Comparison of ENCODE assay signal across 9 mouse cellular contexts in genomic region chr7:70346010-70346536, GRCm38 (mm10). TPM values are rescaled to one million over a fixed set of nuclear protein-coding genes. Genes with fewer than 3 reads are reported as not detected.
DNase-seq lines count a peak whose midpoint lies in the region; ATAC-seq lines count a peak whose summit lies in the region.
"Had no signal": no experiment of that assay in that cellular context is flagged by ENCODE, and none has a peak within 500 bp of the region (broad histone marks: within the 10 kb centered on the region; RNA-seq: fewer than 3 reads in every experiment).

No protein-coding gene starts in this region.

- H3K4me1 ChIP-seq in embryonic facial prominence, embryonic 14.5 days (ENCODE audit: control insufficient read depth, insufficient read depth, low read length): peaks cover 28% of the 10 kb centered on the region; the same call in 1 of the 2 replicates
- peaks cover 31% of the 10 kb centered on the region for H3K4me1 ChIP-seq in heart, embryonic 15.5 days (replicated peaks)
- peaks cover 74% of the 10 kb centered on the region for H3K4me1 ChIP-seq in kidney, embryonic 16.5 days (ENCODE audit: insufficient read depth, low read length)
- H3K4me1 ChIP-seq in lung, embryonic 15.5 days: peaks cover 65% of the 10 kb centered on the region

- 1% methylated on average over 35 of the region's 35 CpGs for WGBS in embryonic facial prominence, embryonic 14.5 days
- 3% methylated on average over 35 of the region's 35 CpGs for WGBS in heart, embryonic 15.5 days
- under 1% methylated on average over 35 of the region's 35 CpGs for WGBS in kidney, embryonic 16.5 days
- WGBS in lung, embryonic 15.5 days: under 1% methylated on average over 35 of the region's 35 CpGs

- peak; percentile 63 to 65 for DNase-seq in right cerebral cortex, postnatal 10 days (ENCODE audit: low spot score in 2 of 2)
- DNase-seq in right cerebral cortex, postnatal 14 days: no peak
- peak; percentile 93 for DNase-seq in embryonic facial prominence, embryonic 14.5 days (ENCODE audit: low spot score)
- peak; percentile 37 for DNase-seq in retina, adult 2 months (ENCODE audit: low read depth, low spot score)
- no peak for DNase-seq in spleen, postnatal 4 days (ENCODE audit: low spot score in 2 of 2)

- peak; percentile 53 for ATAC-seq in embryonic facial prominence, embryonic 14.5 days (ENCODE audit: low read depth)
- ATAC-seq in heart, embryonic 15.5 days (replicated peaks; ENCODE audit: insufficient number of reproducible peaks, insufficient read depth, low FRiP score, low read depth): peak; percentile 61
- peak; percentile 69 for ATAC-seq in kidney, embryonic 16.5 days (ENCODE audit: low FRiP score, low TSS enrichment)
- peak; percentile 55; the same call in 1 of the 2 replicates for ATAC-seq in lung, embryonic 15.5 days (ENCODE audit: borderline replicate concordance, extremely low read depth, low FRiP score, low TSS enrichment)

- no peaks in the 10 kb centered on the region for H3K9me3 ChIP-seq in embryonic facial prominence, embryonic 14.5 days (ENCODE audit: control insufficient read depth, low read length)
- no peaks in the 10 kb centered on the region for H3K9me3 ChIP-seq in heart, embryonic 15.5 days (replicated peaks)
- H3K9me3 ChIP-seq in kidney, embryonic 16.5 days (ENCODE audit: low read length): no peaks in the 10 kb centered on the region
- H3K9me3 ChIP-seq in lung, embryonic 15.5 days: no peaks in the 10 kb centered on the region

- peak overlapping the region; percentile 80 for H3K4me2 ChIP-seq in embryonic facial prominence, embryonic 14.5 days (ENCODE audit: low read depth, low read length)
- peak overlapping the region; percentile 70 for H3K4me2 ChIP-seq in heart, embryonic 15.5 days
- peak overlapping the region; percentile 86 for H3K4me2 ChIP-seq in kidney, embryonic 16.5 days (replicated peaks; ENCODE audit: low read depth, low read length)
- peak overlapping the region; percentile 64 for H3K4me2 ChIP-seq in lung, embryonic 15.5 days

- peaks cover 78% of the 10 kb centered on the region for H3K27me3 ChIP-seq in embryonic facial prominence, embryonic 14.5 days (replicated peaks; ENCODE audit: control insufficient read depth, insufficient read depth, low read length)
- peaks cover 76% of the 10 kb centered on the region for H3K27me3 ChIP-seq in heart, embryonic 15.5 days
- no peaks in the 10 kb centered on the region for H3K27me3 ChIP-seq in kidney, embryonic 16.5 days (ENCODE audit: insufficient read depth, low read length)
- H3K27me3 ChIP-seq in lung, embryonic 15.5 days: no peaks in the 10 kb centered on the region

- H3K27ac ChIP-seq in embryonic facial prominence, embryonic 14.5 days (replicated peaks; ENCODE audit: low read depth, low read length): peak overlapping the region; percentile 52; the same call in 1 of the 2 replicates
- H3K27ac ChIP-seq in heart, embryonic 15.5 days: peak overlapping the region; percentile 23; the same call in 1 of the 2 replicates
- peak overlapping the region; percentile 92 for H3K27ac ChIP-seq in kidney, embryonic 16.5 days (ENCODE audit: low read length)
- peak overlapping the region; percentile 92 for H3K27ac ChIP-seq in lung, embryonic 15.5 days

- peak overlapping the region; percentile 43 for H3K4me3 ChIP-seq in embryonic facial prominence, embryonic 14.5 days (ENCODE audit: low read depth, low read length)
- H3K4me3 ChIP-seq in heart, embryonic 15.5 days: peak overlapping the region; percentile 42
- H3K4me3 ChIP-seq in kidney, embryonic 16.5 days (ENCODE audit: low read length): peak overlapping the region; percentile 66
- H3K4me3 ChIP-seq in lung, embryonic 15.5 days: peak overlapping the region; percentile 31

- H3K36me3 ChIP-seq in embryonic facial prominence, embryonic 14.5 days (ENCODE audit: control insufficient read depth, insufficient read depth, low read length): no peaks in the 10 kb centered on the region
- no peaks in the 10 kb centered on the region for H3K36me3 ChIP-seq in heart, embryonic 15.5 days
- peaks cover 6% of the 10 kb centered on the region; the same call in 1 of the 2 replicates for H3K36me3 ChIP-seq in kidney, embryonic 16.5 days (ENCODE audit: insufficient read depth, low read length)
- H3K36me3 ChIP-seq in lung, embryonic 15.5 days: peaks cover 5% of the 10 kb centered on the region; the same call in 1 of the 2 replicates
- H3K36me3 ChIP-seq: G1E had no signal

- H3K9ac ChIP-seq in embryonic facial prominence, embryonic 14.5 days (ENCODE audit: low read depth, low read length): peak overlapping the region; percentile 62
- H3K9ac ChIP-seq in heart, embryonic 15.5 days: no peak overlapping the region
- H3K9ac ChIP-seq in kidney, embryonic 16.5 days (replicated peaks; ENCODE audit: low read length): peak overlapping the region; percentile 66
- H3K9ac ChIP-seq in lung, embryonic 15.5 days: peak overlapping the region; percentile 35

RNA-seq across cellular contexts. Expression of gene Nr2f2, which starts 20.5 kb away (rescaled TPM):
- 51.4 and 55.5 TPM in 2 replicates for polyA plus RNA-seq in embryonic facial prominence, embryonic 14.5 days (2014; fragmentation: Nextera tagmentation; extraction: Ambion mirVana)
- 25.1 and 27.6 TPM in 2 replicates for polyA plus RNA-seq in heart, embryonic 15.5 days (2015; fragmentation: Nextera tagmentation; extraction: Ambion mirVana)
- polyA plus RNA-seq in kidney, embryonic 16.5 days (2015; fragmentation: Nextera tagmentation; extraction: Ambion mirVana): 165 and 186 TPM in 2 replicates
- 107 and 108 TPM in 2 replicates for polyA plus RNA-seq in lung, embryonic 15.5 days (2015; fragmentation: Nextera tagmentation; extraction: Ambion mirVana)
- polyA plus RNA-seq: G1E had no signal

Comparison
In these comparisons a context has a peak if more than half of its experiments do, and no peak if none do; other contexts are left out.
1. DNase-seq: peak in right cerebral cortex, postnatal 10 days (2 of 2), embryonic facial prominence, embryonic 14.5 days (single experiment) and retina, adult 2 months (single experiment); none in right cerebral cortex, postnatal 14 days (single experiment) and spleen, postnatal 4 days (0 of 2).
2. H3K27ac ChIP-seq: peak in every context shown above with its lines; median percentile 92 in kidney, embryonic 16.5 days; 92 in lung, embryonic 15.5 days; 52 in embryonic facial prominence, embryonic 14.5 days; 23 in heart, embryonic 15.5 days.
3. Peak in every context shown above with its lines, with median percentiles within 50 percentile points of each other: ATAC-seq, H3K4me2 ChIP-seq and H3K4me3 ChIP-seq.